Mouse (Mus musculus) forebrain, embryonic 14.5 days (tissue): ENCODE measurements at regions not wholly inside any gene's neighbourhood (a gene's known extent, or its start where the extent isn't known, plus 50 kb on each side); places are given as distances from the start of the nearest gene placed in this dataset. TPM values are rescaled to one million over a fixed set of nuclear protein-coding genes. Genes with fewer than 3 reads are reported as not detected.

Experiments used
- microRNA-seq: library from miRNA; unstranded; fragments of <30 nt; microRNA quantifications from one replicate; pipeline ENCODE4, GENCODE M21; 2016

Small RNA genes in the stretch of these regions (microRNA-seq; reads per million reads assigned to microRNA genes)
- not detected for gene Gm22118
